Mouse (Mus musculus) embryonic fibroblast, embryonic 13.5 days (primary cell): ENCODE data around the gene Ipo13.

Experiments used
- CTCF ChIP-seq: IDR thresholded peaks from 2 replicates; pipeline ENCODE4 v1.5.1; 2011; ENCODE audit warnings: mild to moderate bottlenecking, control low read depth, low read length, moderate library complexity, borderline replicate concordance; ENCODE audit not compliant: insufficient read depth
- POLR2A ChIP-seq: IDR thresholded peaks from 2 replicates; pipeline ENCODE4 v1.6.1; 2011; ENCODE audit warnings: low read depth, mild to moderate bottlenecking, control low read depth, low read length, moderate library complexity

GRCm38 (mm10) chr4:117912131-117912561, 2.7 kb downstream of the Ipo13 start:
- no peak for TF ChIP-seq CTCF
- TF ChIP-seq POLR2A, result no peak
